Mouse (Mus musculus) lung, embryonic 15.5 days (tissue): ENCODE measurements around the gene Oxct2b. TPM values are rescaled to one million over a fixed set of nuclear protein-coding genes. Genes with fewer than 3 reads are reported as not detected.
"Not testable (repeated sequence)": the region's sequence is repeated elsewhere in the genome, so short reads cannot be mapped to it uniquely, and the experiment has no call there.

ENCODE experiments used
- ATAC-seq: fragments of 200-750 bp; cut with Nextera tagmentation; 2 replicates; pipeline ENCODE4 v1.8.0; 2017; ENCODE audit warnings: moderate number of reproducible peaks, borderline replicate concordance; ENCODE audit not compliant: low FRiP score, low TSS enrichment; ENCODE audit errors: extremely low read depth
- H3K27ac ChIP-seq: fragments of 300-500 bp; sonication (generic); 2 replicates; pipeline ENCODE4 v1.5.1; 2015; ENCODE audit warnings: moderate library complexity, mild to moderate bottlenecking, inconsistent platforms
- H3K27me3 ChIP-seq: fragments of 300-500 bp; sonication (generic); 2 replicates; pipeline ENCODE4 v1.6.1; 2015; ENCODE audit warnings: inconsistent platforms
- H3K36me3 ChIP-seq: fragments of 300-500 bp; sonication (generic); 2 replicates; pipeline ENCODE4 v1.6.1; 2015; ENCODE audit warnings: inconsistent platforms
- H3K4me1 ChIP-seq: fragments of 300-500 bp; sonication (generic); 2 replicates; pipeline ENCODE4 v1.6.1; 2015; ENCODE audit warnings: inconsistent platforms
- H3K4me2 ChIP-seq: fragments of 300-500 bp; sonication (generic); 2 replicates; pipeline ENCODE4 v1.6.1; 2015; ENCODE audit warnings: inconsistent platforms, mild to moderate bottlenecking, moderate library complexity
- H3K4me3 ChIP-seq: fragments of 300-500 bp; sonication (generic); 2 replicates; pipeline ENCODE4 v1.5.1; 2015; ENCODE audit warnings: mild to moderate bottlenecking, inconsistent platforms
- H3K9ac ChIP-seq: fragments of 300-500 bp; sonication (generic); 2 replicates; pipeline ENCODE4 v1.6.1; 2015; ENCODE audit warnings: inconsistent platforms
- H3K9me3 ChIP-seq: fragments of 300-500 bp; sonication (generic); 2 replicates; pipeline ENCODE4 v1.6.1; 2016; ENCODE audit warnings: inconsistent platforms
- WGBS: fragments of 180-500 bp; shearing (Covaris S2); methylation state at CpG from one replicate; pipeline ENCODE4 v1.1.7; 2015; 5-methylcytosine and 5-hydroxymethylcytosine counted together
- polyA plus RNA-seq: library from polyadenylated mRNA; unstranded; fragments of >200 nt; fragmentation: Nextera tagmentation; extraction: Ambion mirVana; gene quantifications from 2 replicates; pipeline ENCODE4 v1.2.1, GENCODE M21; 2015

Gene Oxct2b
- polyA plus RNA-seq, 1 experiment from 2014 or later = not detected

- Histone ChIP-seq H3K27me3 (peaks cover 19% of the 10 kb centered on the region), H3K4me3 (peak overlapping the region; percentile 28), H3K4me2 (peak overlapping the region; percentile 61)
- not testable (repeated sequence) for H3K27ac ChIP-seq, H3K9me3 ChIP-seq, H3K36me3 ChIP-seq, H3K9ac ChIP-seq, H3K4me1 ChIP-seq, ATAC-seq
- WGBS = 20% methylated on average over 27 of the region's 42 CpGs
These were observed 574 bp downstream of the Oxct2b start for GRCm38 (mm10) chr4:123116640-123117039.

GRCm38 (mm10) chr4:123121286-123121685, 5.2 kb downstream of the Oxct2b start:
- Histone ChIP-seq H3K36me3 (peaks cover 7% of the 10 kb centered on the region; the same call in 1 of the 2 replicates), H3K27ac (no peak overlapping the region), H3K4me3 (no peak overlapping the region), H3K27me3 (peaks cover 13% of the 10 kb centered on the region), H3K4me2 (no peak overlapping the region), H3K9me3 (no peaks in the 10 kb centered on the region), H3K9ac (no peak overlapping the region), H3K4me1 (no peaks in the 10 kb centered on the region)
- WGBS = 89% methylated on average over 2 of the region's 2 CpGs
- no peak for ATAC-seq

- no peak for ATAC-seq
- no peaks in the 10 kb centered on the region for H3K4me1 ChIP-seq
- H3K9me3 ChIP-seq = no peaks in the 10 kb centered on the region
- peaks cover 49% of the 10 kb centered on the region for H3K36me3 ChIP-seq
- H3K27ac ChIP-seq = no peak overlapping the region
- 93% methylated on average over 7 of the region's 7 CpGs for WGBS
- no peak overlapping the region for H3K9ac ChIP-seq
- H3K4me2 ChIP-seq = no peak overlapping the region
- no peaks in the 10 kb centered on the region for H3K27me3 ChIP-seq
- no peak overlapping the region for H3K4me3 ChIP-seq
These were observed 10.6 kb downstream of the Oxct2b start for GRCm38 (mm10) chr4:123126626-123127025.

- no peaks in the 10 kb centered on the region for H3K4me1 ChIP-seq
- no peaks in the 10 kb centered on the region for H3K27me3 ChIP-seq
- H3K27ac ChIP-seq = no peak overlapping the region
- no peak overlapping the region for H3K4me3 ChIP-seq
- 86% methylated on average over 4 of the region's 4 CpGs for WGBS
- H3K9ac ChIP-seq = no peak overlapping the region
- no peak for ATAC-seq
- H3K9me3 ChIP-seq = no peaks in the 10 kb centered on the region
- peaks cover 53% of the 10 kb centered on the region for H3K36me3 ChIP-seq
- H3K4me2 ChIP-seq = no peak overlapping the region
These were observed 11.0 kb downstream of the Oxct2b start for GRCm38 (mm10) chr4:123127051-123127450.

- 79% methylated on average over 3 of the region's 3 CpGs for WGBS
- H3K9ac ChIP-seq = no peak overlapping the region
These were observed 21.5 kb downstream of the Oxct2b start for GRCm38 (mm10) chr4:123137551-123137950.

GRCm38 (mm10) chr4:123139513-123140154, 23.6 kb downstream of the Oxct2b start, which contains the start of gene Ppie:
Gene Ppie (minus strand): TSS chr4:123139951.
- Histone ChIP-seq H3K9me3 (no peaks in the 10 kb centered on the region), H3K9ac (peak within 1 kb of the TSS; percentile 61), H3K36me3 (peaks cover 22% of the 10 kb centered on the region), H3K4me1 (peaks cover 19% of the 10 kb centered on the region), H3K4me3 (peak within 1 kb of the TSS; percentile 63), H3K27me3 (no peaks in the 10 kb centered on the region), H3K27ac (peak within 1 kb of the TSS; percentile 90), H3K4me2 (peak within 1 kb of the TSS; percentile 67)
- ATAC-seq = peak; percentile 98
- WGBS = under 1% methylated on average over 34 of the region's 34 CpGs

More at GRCm38 (mm10) chr4:123137551-123137950, 21.5 kb downstream of the Oxct2b start:
- ATAC-seq = no peak
- Histone ChIP-seq H3K27ac (no peak overlapping the region), H3K36me3 (peaks cover 39% of the 10 kb centered on the region), H3K4me3 (no peak overlapping the region), H3K27me3 (no peaks in the 10 kb centered on the region), H3K4me1 (peaks cover 19% of the 10 kb centered on the region), H3K4me2 (no peak overlapping the region), H3K9me3 (no peaks in the 10 kb centered on the region)

GRCm38 (mm10) chr4:123147446-123148150, 31.5 kb downstream of the Oxct2b start:
- Histone ChIP-seq H3K9ac (no peak overlapping the region), H3K36me3 (no peaks in the 10 kb centered on the region), H3K4me3 (no peak overlapping the region), H3K4me1 (no peaks in the 10 kb centered on the region), H3K27me3 (no peaks in the 10 kb centered on the region), H3K4me2 (no peak overlapping the region), H3K27ac (no peak overlapping the region), H3K9me3 (no peaks in the 10 kb centered on the region)
- no peak for ATAC-seq
- 66% methylated on average over 5 of the region's 5 CpGs for WGBS

GRCm38 (mm10) chr4:123152003-123152402, 35.9 kb downstream of the Oxct2b start:
- ATAC-seq = no peak
- H3K9me3 ChIP-seq = no peaks in the 10 kb centered on the region
- WGBS = 71% methylated on average over 4 of the region's 4 CpGs

GRCm38 (mm10) chr4:123152976-123153375, 36.9 kb downstream of the Oxct2b start:
- H3K9me3 ChIP-seq = no peaks in the 10 kb centered on the region
- WGBS = 28% methylated on average over 5 of the region's 5 CpGs

More at GRCm38 (mm10) chr4:123152003-123152402, 35.9 kb downstream of the Oxct2b start:
- Histone ChIP-seq H3K27ac (no peak overlapping the region), H3K36me3 (no peaks in the 10 kb centered on the region), H3K4me1 (no peaks in the 10 kb centered on the region), H3K4me3 (no peak overlapping the region), H3K9ac (no peak overlapping the region), H3K4me2 (no peak overlapping the region), H3K27me3 (no peaks in the 10 kb centered on the region; the same call in 1 of the 2 replicates)

GRCm38 (mm10) chr4:123155004-123155403, 38.9 kb downstream of the Oxct2b start:
- H3K9ac ChIP-seq = no peak overlapping the region
- H3K4me1 ChIP-seq = no peaks in the 10 kb centered on the region
- H3K36me3 ChIP-seq = no peaks in the 10 kb centered on the region
- no peak for ATAC-seq
- WGBS = 25% methylated on average over 4 of the region's 4 CpGs
- H3K4me3 ChIP-seq = no peak overlapping the region
- H3K27me3 ChIP-seq = no peaks in the 10 kb centered on the region; the same call in 1 of the 2 replicates
- H3K27ac ChIP-seq = no peak overlapping the region
- no peak overlapping the region for H3K4me2 ChIP-seq
- no peaks in the 10 kb centered on the region for H3K9me3 ChIP-seq

More at GRCm38 (mm10) chr4:123152976-123153375, 36.9 kb downstream of the Oxct2b start:
- ATAC-seq = no peak
- Histone ChIP-seq H3K4me3 (no peak overlapping the region), H3K27me3 (no peaks in the 10 kb centered on the region; the same call in 1 of the 2 replicates), H3K9ac (no peak overlapping the region), H3K4me2 (no peak overlapping the region), H3K27ac (no peak overlapping the region), H3K4me1 (no peaks in the 10 kb centered on the region), H3K36me3 (no peaks in the 10 kb centered on the region)

- WGBS = 65% methylated on average over 2 of the region's 2 CpGs
- H3K27me3 ChIP-seq = no peaks in the 10 kb centered on the region; the same call in 1 of the 2 replicates
- H3K9ac ChIP-seq = no peak overlapping the region
- no peak overlapping the region for H3K4me3 ChIP-seq
- ATAC-seq = no peak
- no peaks in the 10 kb centered on the region for H3K36me3 ChIP-seq
- H3K27ac ChIP-seq = no peak overlapping the region
- no peak overlapping the region for H3K4me2 ChIP-seq
- no peaks in the 10 kb centered on the region for H3K4me1 ChIP-seq
- no peaks in the 10 kb centered on the region for H3K9me3 ChIP-seq
These were observed 39.4 kb downstream of the Oxct2b start for GRCm38 (mm10) chr4:123155427-123155826.

- no peaks in the 10 kb centered on the region for H3K9me3 ChIP-seq
- no peaks in the 10 kb centered on the region; the same call in 1 of the 2 replicates for H3K27me3 ChIP-seq
- no peak for ATAC-seq
- no peaks in the 10 kb centered on the region for H3K36me3 ChIP-seq
- H3K9ac ChIP-seq = no peak overlapping the region
- H3K4me2 ChIP-seq = no peak overlapping the region
- no peaks in the 10 kb centered on the region for H3K4me1 ChIP-seq
- H3K27ac ChIP-seq = no peak overlapping the region
- no peak overlapping the region for H3K4me3 ChIP-seq
These were observed 39.8 kb downstream of the Oxct2b start for GRCm38 (mm10) chr4:123155840-123156239.
